Mouse (Mus musculus): ENCODE data around the gene Reg3g. TPM values are rescaled to one million over a fixed set of nuclear protein-coding genes. Genes with fewer than 3 reads are reported as not detected.
"Not testable (repeated sequence)": the region's sequence is repeated elsewhere in the genome, so short reads cannot be mapped to it uniquely, and the experiment has no call there.

The Reg3g gene
- not detected in 2 replicates for total RNA-seq (2015; ENCODE audit: low replicate concordance)
- not detected in 2 replicates for total RNA-seq (2017; ENCODE audit: low replicate concordance)

DNA sequence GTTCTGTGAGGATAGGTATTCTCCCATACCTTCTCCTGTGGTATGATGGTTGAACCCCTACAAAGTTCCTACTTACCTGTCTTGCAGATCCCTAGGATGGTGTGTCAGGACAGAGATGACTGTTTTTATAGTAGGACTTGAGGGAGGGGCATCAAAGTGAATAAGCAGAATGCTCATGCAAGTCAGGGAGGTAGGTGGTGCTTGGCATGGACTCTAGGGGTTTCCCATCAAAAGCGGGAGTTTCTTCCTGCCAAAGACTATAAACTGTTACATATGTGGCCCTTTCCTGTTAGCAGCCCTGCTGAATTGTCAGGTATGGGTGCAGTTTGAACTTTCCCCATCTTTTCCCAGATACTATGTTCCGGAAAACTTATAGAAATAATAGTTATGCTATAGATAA lies at the start of gene Reg3g:
TSS of gene Reg3g (minus strand) at position 101 of the 400 bp plus-strand sequence.
- ATAC-seq (replicated peaks; ENCODE audit: low FRiP score, poor library complexity, severe bottlenecking): no peak

DNA sequence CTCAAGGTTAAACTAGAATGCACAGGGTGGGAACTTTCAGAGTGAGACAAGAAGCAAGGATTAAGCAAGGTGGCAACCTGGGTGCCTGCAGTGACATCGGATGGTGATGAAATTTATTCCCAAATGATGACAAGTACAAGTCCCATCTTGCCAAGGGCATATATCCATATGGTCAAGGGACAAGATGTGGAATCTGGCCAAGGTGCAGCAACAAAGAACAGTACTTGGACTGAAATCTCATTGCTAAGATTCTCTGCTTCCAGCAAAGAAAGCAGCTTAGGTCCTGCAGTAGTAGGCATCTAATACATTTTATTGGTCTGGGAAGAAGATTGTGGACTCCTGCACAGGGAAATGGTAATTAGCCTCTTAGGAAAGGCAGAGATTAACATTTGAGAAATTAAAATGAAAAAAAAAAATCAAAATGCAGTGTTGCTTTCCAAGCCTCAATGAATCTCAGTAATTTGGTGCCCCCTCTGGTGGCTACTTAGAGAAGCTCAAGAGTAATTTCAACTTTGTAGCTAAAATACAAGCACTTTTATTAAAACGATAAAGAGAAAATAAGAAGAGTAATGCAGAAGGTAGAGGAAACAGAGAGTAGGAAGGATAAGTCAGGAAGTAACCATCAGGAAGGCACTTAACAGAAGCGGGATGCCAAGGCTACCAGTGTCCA lies 47.2 kb upstream of the Reg3g start:
- ATAC-seq (replicated peaks; ENCODE audit: low FRiP score, poor library complexity, severe bottlenecking): no peak

DNA sequence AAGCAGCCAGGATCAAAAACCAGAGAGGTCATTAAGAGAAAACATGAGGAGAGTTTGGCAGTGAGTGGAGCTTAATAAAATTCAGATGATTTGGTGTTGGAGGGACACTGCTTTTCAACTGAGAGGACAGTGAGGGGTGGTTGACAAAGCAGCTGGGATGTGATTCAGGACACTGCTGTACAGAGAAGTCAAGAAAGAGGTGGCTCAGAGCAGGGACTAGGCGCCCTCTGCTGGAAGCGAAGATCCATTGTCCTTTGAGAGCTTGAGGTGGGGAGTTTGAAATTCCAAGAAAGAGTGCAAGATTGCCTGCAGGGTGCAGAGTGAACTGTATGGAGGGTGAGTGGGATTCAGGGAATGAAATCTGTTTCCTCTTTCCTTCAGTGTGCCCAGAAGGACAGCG lies 44.2 kb upstream of the Reg3g start:
- ATAC-seq (replicated peaks; ENCODE audit: low FRiP score, poor library complexity, severe bottlenecking): no peak

DNA sequence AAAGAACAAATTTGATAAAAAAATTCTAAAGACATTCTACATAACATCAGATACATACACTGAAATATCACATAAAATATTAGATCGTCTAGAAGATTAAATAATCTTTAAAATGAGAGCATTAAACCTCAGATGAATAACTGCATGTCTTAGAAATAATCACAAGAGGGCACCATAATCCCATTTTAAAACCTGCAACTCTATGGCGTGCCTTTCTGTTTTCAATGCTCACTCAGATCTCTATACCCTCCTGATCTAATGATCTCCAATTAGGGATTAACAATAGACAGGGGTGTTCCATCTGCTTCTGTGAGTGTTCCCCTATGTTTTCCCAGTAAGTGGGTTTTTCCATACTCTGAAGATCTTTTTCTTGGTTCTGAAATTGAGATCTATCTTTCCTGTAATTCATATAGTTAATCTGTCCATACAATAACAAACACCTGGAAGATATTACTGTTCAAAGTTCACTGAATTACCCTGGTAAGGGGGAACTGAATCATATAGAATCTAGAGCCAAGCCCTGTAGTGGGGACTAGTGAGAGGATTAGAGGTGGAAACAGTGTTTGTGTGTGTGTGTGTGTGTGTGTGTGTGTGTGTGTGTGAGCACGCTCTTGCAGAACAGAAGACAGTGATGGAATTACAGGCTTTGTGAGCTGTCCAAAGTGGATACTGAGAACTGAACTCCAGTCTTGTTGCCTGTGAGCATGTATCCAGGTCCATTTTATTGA lies 41.7 kb upstream of the Reg3g start:
- ATAC-seq (replicated peaks; ENCODE audit: low FRiP score, poor library complexity, severe bottlenecking): no peak

DNA sequence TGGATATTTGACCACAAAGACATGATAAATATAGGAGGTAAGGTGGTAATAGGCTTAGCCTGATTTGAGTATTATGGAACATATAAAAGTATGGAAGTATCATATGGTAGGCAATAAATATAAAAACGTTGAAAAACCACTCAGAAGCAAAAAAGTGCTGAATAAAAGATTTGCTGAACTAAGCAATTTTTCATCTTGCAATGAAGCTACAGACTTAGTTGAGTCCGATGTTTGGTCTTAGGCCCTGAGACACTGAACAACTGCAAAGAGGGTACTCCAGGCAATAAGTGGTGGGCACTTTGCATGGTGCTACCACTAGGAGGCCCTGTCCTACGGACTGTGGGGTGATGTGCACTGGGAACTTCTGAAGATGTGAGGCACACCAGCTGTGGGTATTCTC lies 37.1 kb upstream of the Reg3g start:
- no peak for ATAC-seq (replicated peaks; ENCODE audit: low FRiP score, poor library complexity, severe bottlenecking)

DNA sequence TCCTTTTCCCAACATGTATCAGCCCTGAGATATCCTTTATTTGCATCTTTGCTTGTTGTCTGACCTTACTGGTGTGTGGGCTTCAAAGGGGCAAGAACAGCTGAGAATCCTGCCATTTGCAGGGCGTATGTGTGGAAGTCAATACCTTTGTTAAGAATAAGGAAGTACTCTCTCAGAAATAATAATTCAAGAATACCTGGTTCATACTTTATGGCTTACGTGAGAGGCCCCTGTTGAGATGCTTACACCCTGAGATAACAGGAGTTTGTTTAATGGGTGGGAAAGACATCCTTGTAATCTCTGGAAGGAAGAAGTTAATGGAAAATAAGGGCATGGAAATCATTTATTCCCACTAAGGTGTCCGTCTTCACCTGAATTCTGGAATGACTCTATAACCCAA lies 26.0 kb upstream of the Reg3g start:
- no peak for ATAC-seq (replicated peaks; ENCODE audit: low FRiP score, poor library complexity, severe bottlenecking)

DNA sequence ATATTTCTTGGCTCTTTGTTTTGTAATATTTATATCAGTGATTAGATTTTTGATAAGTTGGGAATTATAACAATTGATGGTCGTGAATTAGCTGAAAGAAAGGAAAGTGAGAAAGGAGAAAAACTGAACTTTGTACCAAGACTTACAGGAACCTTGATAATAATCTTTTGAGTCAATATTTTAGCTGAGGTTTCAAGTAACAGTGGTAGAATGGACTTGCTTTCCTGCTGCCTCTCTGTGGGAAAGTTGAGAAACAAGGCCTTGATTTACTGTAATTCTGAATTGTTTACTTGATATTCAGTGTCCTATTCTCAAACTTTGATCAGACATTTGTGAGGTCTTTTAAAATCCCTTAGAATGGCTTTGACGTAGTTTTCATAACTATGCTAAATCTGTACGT lies 615 bp upstream of the Reg3g start:
- no peak for ATAC-seq (replicated peaks; ENCODE audit: low FRiP score, poor library complexity, severe bottlenecking)

DNA sequence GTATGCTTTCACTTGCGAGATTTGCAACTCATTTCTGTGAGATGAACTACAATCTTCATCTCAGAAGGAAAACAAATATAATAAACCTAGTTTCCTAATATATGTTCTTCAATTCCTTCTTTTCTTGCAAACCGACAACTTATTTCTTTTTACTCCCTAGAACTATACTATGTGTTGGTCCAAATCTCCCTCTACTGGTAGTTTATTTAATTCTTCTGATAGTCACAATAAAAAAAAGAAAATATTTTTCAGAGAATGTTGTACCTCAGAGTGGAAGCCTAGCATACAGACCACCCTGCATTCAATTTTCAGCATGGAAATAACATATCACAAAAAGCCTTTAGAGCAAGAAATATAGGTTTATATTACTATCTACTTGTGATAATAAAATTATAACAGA lies 5.4 kb downstream of the Reg3g start:
- no peak for ATAC-seq (replicated peaks; ENCODE audit: low FRiP score, poor library complexity, severe bottlenecking)

DNA sequence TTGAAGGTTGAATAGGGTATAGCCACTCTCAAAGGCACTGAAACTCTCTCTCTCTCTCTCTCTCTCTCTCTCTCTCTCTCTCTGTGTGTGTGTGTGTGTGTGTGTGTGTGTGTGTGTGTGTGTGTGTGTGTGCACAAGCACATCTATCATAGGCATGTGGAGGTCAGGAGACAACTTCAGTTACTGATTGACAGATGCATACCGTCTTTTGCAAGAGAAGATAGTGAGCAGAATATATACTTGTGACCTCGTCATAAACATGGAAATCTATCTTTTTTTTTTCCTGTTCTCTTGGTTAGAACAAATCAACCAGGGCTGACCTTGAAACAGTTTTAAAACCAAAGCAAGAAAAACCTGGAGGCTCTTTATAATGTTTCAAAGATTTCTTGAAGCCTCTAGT lies 6.3 kb downstream of the Reg3g start:
- ATAC-seq (replicated peaks; ENCODE audit: low FRiP score, poor library complexity, severe bottlenecking): no peak

DNA sequence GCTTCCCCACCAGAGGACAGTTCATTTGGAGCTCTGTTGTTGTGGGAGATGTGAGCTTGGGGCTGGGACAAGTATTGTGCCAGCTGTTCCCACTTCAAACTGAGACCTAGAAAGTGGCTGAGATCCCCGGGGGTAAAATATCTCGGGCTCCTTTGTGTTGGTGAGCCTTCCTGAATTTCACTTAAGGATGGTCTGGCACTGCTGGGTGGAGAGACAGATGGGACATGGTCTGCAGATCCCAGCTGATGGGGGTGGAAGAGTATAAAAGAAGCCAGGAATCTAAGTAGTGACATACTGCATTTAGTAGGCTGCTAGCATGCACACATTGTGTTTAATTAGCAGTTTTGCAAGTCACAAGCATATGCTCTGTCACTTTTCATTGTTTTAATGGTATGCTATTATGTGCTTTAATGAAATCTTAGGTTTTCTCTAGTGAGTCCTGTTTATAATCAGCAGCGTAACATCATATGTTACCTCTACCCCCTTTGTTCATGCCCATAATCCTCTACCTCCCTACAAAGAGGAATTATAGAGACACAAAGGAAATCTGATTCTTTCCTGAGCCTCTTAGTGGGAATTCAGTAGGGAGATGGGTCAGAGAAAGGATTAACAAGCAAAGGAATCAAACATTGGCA lies 8.4 kb downstream of the Reg3g start:
- no peak for ATAC-seq (replicated peaks; ENCODE audit: low FRiP score, poor library complexity, severe bottlenecking)

DNA sequence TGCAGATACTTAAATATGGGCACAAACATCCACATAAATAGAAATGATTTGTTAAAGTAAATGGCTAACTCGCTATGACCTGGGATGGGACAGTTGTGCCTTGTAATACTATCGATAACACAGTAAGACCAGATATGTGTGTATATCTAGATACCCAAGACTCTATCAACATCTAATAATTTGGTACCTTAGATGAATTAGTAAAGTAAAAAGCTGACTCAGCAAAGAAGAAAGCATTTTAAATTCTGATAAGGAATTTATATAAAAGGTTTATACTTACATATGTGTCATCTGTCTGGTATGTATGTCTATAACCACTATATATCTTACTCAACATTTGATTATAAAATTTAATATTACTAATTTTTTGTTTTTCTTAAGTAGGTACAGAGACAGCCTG lies 15.9 kb downstream of the Reg3g start:
- ATAC-seq (replicated peaks; ENCODE audit: low FRiP score, poor library complexity, severe bottlenecking): no peak

DNA sequence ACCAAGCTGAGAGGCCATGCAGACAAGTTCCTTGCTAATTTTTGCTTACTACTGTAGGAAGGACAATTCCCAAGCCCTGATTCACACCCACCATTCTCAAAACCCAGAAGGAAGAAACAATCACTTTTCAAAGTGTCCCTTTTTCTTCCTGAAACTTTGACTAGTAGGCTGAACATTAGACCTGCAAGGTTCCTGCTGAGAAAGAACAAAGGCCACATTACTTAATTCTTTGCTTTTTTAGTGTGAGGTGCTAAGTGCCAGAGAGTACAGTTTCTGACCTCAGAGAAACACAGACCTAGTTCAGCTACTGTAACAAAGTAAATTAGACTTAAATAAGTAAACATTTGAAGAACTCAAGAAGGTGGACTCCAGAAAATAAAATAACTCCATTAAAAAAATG lies 20.3 kb downstream of the Reg3g start:
- no peak for ATAC-seq (replicated peaks; ENCODE audit: low FRiP score, poor library complexity, severe bottlenecking)

DNA sequence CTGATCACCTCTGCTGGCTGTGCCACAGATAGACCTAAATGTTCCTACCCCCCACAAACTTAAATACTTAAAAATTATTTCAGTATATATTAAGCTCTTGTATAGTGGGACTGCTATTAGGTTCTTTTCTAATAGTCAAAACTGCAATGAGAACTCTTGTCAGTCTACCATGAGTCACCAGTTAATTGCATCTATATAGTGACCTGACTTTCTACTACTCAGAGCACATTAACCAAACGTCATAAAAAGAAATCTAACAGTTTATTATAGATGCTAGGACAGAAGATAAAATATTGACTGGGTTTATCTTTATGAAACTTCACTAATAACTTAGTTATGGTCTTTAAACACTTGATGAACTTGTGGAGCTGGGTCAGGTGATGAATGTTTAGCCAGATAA lies 21.5 kb downstream of the Reg3g start:
- no peak for ATAC-seq (replicated peaks; ENCODE audit: low FRiP score, poor library complexity, severe bottlenecking)

DNA sequence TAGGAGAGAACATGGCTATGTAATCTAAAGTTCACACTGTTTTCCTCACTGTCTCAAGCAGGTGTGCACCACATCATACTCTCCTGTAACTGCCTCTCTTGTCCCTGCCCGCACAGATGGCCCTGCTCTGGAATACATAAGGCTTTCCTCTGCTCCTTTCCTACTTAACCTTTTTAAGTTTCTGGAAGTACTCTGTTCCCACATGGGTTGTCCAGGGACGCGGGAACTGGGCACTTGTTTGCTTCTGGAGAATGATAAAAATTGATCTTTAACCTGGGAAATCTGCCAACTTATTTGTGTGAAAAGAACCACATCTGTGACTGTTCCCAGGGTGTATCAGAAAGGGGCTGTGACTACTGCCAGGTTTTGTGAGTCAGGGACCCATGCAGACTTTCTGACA lies 43.2 kb downstream of the Reg3g start:
- ATAC-seq (replicated peaks; ENCODE audit: low FRiP score, poor library complexity, severe bottlenecking): no peak

DNA sequence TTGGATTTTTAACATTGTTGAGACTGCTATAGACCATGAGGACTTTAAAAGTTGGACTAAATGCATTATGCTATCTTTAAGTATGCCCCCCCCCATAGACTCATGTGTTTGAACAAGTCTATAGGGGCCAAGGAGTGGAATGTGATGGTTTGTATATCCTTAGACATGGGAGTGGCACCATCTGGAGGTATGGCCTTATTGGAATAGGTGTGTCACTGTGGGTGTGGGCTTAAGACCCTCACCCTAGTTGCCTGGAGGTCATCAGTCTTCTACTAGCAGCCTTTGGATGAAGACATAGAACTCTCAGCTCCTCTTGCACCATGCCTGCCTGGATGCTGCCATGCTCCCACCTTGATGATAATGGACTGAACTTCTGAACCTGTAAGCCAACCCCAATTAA lies 46.3 kb downstream of the Reg3g start, which contains the start of gene Reg1:
TSS of gene Reg1 (plus strand) at position 301 of the 400 bp plus-strand sequence.
- ATAC-seq (replicated peaks; ENCODE audit: low FRiP score, poor library complexity, severe bottlenecking): not testable (repeated sequence)

Other genes with a start within 250 kb of the Reg3g start
- not detected in 2 replicates for gene Reg3b, start 98.2 kb downstream of the Reg3g start, total RNA-seq (2015; ENCODE audit: low replicate concordance)
- not detected in 2 replicates for gene Reg3b, start 98.2 kb downstream of the Reg3g start, total RNA-seq (2017; ENCODE audit: low replicate concordance)
- gene Reg3d, start 90.0 kb downstream of the Reg3g start, total RNA-seq (2015; ENCODE audit: low replicate concordance): not detected in 2 replicates
- gene Reg3d, start 90.0 kb downstream of the Reg3g start, total RNA-seq (2017; ENCODE audit: low replicate concordance): not detected in 2 replicates
- gene Reg3a, start 88.2 kb downstream of the Reg3g start, total RNA-seq (2015; ENCODE audit: low replicate concordance): not detected in 2 replicates
- gene Reg3a, start 88.2 kb downstream of the Reg3g start, total RNA-seq (2017; ENCODE audit: low replicate concordance): not detected in 2 replicates
- not detected in 2 replicates for gene Reg2, start 73.2 kb downstream of the Reg3g start, total RNA-seq (2015; ENCODE audit: low replicate concordance)
- gene Reg2, start 73.2 kb downstream of the Reg3g start, total RNA-seq (2017; ENCODE audit: low replicate concordance): not detected in 2 replicates
- gene Reg1, start 46.2 kb downstream of the Reg3g start, total RNA-seq (2015; ENCODE audit: low replicate concordance): not detected in 2 replicates
- gene Reg1, start 46.2 kb downstream of the Reg3g start, total RNA-seq (2017; ENCODE audit: low replicate concordance): not detected in 2 replicates